Mouse (Mus musculus) forebrain, embryonic 12.5 days (tissue): ENCODE data around the gene Cntfr. TPM values are rescaled to one million over a fixed set of nuclear protein-coding genes. Genes with fewer than 3 reads are reported as not detected.

Source experiments
- ATAC-seq: fragments of 200-750 bp; cut with Nextera tagmentation; 2 replicates; pipeline ENCODE4 v1.8.0; 2017; ENCODE audit warnings: moderate TSS enrichment; ENCODE audit not compliant: low FRiP score
- H3K27ac ChIP-seq: fragments of 300-500 bp; sonication (generic); 2 replicates; pipeline ENCODE4 v1.5.1; 2016; ENCODE audit warnings: mild to moderate bottlenecking
- H3K27me3 ChIP-seq: fragments of 300-500 bp; sonication (generic); 2 replicates; pipeline ENCODE4 v1.6.1; 2016; ENCODE audit warnings: mild to moderate bottlenecking
- H3K36me3 ChIP-seq: fragments of 300-500 bp; sonication (generic); replicated peaks from 2 replicates; pipeline ENCODE4 v1.6.1; 2016; ENCODE audit warnings: mild to moderate bottlenecking
- H3K4me1 ChIP-seq: fragments of 300-500 bp; sonication (generic); 2 replicates; pipeline ENCODE4 v1.6.1; 2016
- H3K4me2 ChIP-seq: fragments of 300-500 bp; sonication (generic); 2 replicates; pipeline ENCODE4 v1.6.1; 2016; ENCODE audit warnings: mild to moderate bottlenecking, moderate library complexity
- H3K4me3 ChIP-seq: fragments of 300-500 bp; sonication (generic); replicated peaks from 2 replicates; pipeline ENCODE4 v1.5.1; 2016; ENCODE audit warnings: mild to moderate bottlenecking
- H3K9ac ChIP-seq: fragments of 300-500 bp; sonication (generic); 2 replicates; pipeline ENCODE4 v1.6.1; 2016; ENCODE audit warnings: mild to moderate bottlenecking
- H3K9me3 ChIP-seq: fragments of 300-500 bp; sonication (generic); 2 replicates; pipeline ENCODE4 v1.6.1; 2016
- WGBS: fragments of 180-500 bp; shearing (Covaris S2); methylation state at CpG from one replicate; pipeline ENCODE4 v1.1.7; 2016; 5-methylcytosine and 5-hydroxymethylcytosine counted together
- polyA plus RNA-seq: library from polyadenylated mRNA; unstranded; fragments of >200 nt; fragmentation: Nextera tagmentation; extraction: Ambion mirVana; gene quantifications from 2 replicates; pipeline ENCODE4 v1.2.1, GENCODE M21; 2016

The Cntfr gene
- polyA plus RNA-seq, 1 experiment from 2014 or later: 21.9 TPM

DNA sequence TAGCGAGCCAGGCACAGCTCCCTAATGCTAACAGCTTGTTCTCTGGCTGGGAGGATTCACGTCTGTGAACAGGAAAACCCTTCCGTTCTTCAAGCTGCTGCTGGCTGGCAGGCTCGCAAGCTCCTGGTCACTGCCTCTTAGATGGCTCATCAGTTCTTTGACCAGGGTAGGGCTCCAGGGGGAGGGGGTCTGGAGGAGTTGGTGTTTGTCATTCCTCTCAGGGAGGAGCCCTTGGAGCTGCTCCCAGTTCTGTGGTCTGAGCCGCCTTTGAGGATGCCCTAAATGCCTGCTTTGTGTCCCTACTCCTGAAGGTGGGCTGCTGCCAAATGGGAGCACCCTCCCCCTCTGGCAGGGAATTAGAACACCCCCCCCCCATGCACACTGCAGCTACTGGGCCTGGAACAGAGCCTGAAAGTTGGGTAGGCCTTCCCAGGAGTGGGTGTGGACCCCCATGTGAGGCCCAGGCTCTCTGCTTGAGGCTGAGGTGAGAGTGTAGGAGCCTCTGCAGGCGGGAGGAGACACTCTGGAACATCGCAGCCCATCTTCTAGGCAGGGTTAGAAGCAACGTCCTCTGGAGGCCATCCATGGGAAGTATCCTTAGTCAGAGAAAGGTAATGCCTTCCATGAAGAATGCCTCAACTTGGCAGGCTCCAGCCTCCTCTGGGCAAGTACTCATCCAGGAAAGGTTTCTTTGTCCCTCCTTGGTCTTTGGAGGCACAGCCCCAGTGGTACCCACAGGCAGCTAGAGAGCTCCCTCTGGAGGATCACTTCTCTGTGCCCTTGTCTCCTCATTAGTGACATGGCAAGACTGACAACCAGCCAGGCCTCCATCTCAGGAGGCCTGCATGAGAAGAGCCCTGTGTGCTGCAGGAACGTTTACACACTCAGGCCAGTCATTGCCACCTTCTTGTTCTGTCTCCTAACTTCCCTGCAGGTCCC is 81.0 kb downstream of the Cntfr start:
- no peak overlapping the region for H3K4me3 ChIP-seq
- no peak overlapping the region for H3K9ac ChIP-seq
- H3K27me3 ChIP-seq: peaks cover 34% of the 10 kb centered on the region
- H3K36me3 ChIP-seq: no peaks in the 10 kb centered on the region
- H3K4me1 ChIP-seq: peaks cover 68% of the 10 kb centered on the region
- no peak overlapping the region for H3K4me2 ChIP-seq
- no peaks in the 10 kb centered on the region for H3K9me3 ChIP-seq
- 61% methylated on average over 9 of the region's 9 CpGs for WGBS
- ATAC-seq: peak; percentile 25; the same call in 1 of the 2 replicates
- no peak overlapping the region for H3K27ac ChIP-seq

DNA sequence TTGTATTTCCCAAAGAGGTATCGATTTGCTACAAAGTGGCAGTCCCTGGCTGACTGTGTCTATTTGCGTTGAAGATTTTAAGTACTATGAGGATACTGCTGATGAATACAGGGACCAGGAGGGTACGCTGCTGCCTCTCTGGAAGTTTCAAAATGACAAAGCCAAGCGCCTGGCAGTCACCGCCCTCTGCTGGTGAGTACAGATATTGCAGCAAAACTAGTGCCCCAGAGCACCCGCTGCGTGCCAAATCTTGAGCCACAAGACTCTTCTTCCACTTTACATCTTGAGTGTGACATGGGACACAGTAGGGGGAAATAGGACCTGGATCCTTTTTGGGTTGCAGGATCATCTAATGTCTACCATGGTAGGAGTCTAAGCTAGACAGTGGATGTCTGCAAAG is 82.7 kb downstream of the Cntfr start:
- H3K27ac ChIP-seq: no peak overlapping the region
- H3K4me2 ChIP-seq: no peak overlapping the region
- WGBS: 7% methylated on average over 7 of the region's 7 CpGs
- H3K9ac ChIP-seq: no peak overlapping the region
- H3K27me3 ChIP-seq: peaks cover 21% of the 10 kb centered on the region
- peaks cover 77% of the 10 kb centered on the region for H3K4me1 ChIP-seq
- H3K36me3 ChIP-seq: no peaks in the 10 kb centered on the region
- no peak for ATAC-seq
- H3K4me3 ChIP-seq: no peak overlapping the region
- no peaks in the 10 kb centered on the region for H3K9me3 ChIP-seq

DNA sequence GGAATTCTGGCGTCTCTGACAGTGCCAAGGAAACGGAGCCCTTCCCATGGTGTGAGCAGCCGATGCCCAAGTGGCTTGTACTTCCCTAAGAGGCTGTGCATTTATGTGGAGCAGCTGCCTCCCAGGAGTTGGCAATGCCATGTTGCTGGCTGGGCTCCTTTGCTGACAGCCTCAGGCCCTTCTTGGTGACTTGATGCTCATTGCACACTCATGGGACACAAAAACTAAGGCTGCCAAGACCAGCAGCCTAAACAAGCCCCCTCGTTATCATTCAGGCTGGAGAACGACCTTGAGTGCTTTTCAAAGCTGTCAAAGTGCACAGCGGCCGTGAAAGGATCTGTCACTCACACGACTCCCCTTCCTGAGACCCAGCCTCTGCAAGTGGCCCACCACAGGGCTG is 84.7 kb downstream of the Cntfr start:
- WGBS: 17% methylated on average over 8 of the region's 8 CpGs
- Histone ChIP-seq H3K9me3 (no peaks in the 10 kb centered on the region), H3K9ac (no peak overlapping the region), H3K4me1 (peaks cover 64% of the 10 kb centered on the region), H3K4me2 (no peak overlapping the region), H3K27ac (peak overlapping the region; percentile 89), H3K27me3 (peaks cover 27% of the 10 kb centered on the region), H3K4me3 (no peak overlapping the region), H3K36me3 (no peaks in the 10 kb centered on the region)
- ATAC-seq: peak; percentile 70

DNA sequence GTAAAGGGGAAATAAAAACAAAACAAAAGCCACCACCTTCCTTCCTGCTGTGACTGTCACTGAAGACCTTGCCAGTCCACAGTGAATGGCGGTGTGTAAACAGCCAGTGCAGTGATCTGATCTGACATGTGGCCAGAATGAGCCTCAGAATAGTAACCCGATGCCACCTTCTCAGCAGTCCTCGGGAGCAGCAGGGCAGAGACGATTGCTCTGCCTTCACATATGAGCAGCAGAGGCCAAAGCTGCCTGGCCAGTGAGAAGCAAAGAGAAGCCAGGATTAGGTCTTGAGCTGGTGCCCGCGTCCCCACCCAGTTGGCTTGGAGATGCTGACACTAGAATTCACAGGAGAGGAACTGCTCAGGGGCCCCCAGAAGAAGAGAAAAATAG is 86.3 kb downstream of the Cntfr start:
- 37% methylated on average over 6 of the region's 6 CpGs for WGBS
- H3K4me1 ChIP-seq: peaks cover 57% of the 10 kb centered on the region
- no peak for ATAC-seq
- H3K9me3 ChIP-seq: no peaks in the 10 kb centered on the region
- no peak overlapping the region for H3K27ac ChIP-seq
- H3K27me3 ChIP-seq: peaks cover 22% of the 10 kb centered on the region
- H3K36me3 ChIP-seq: no peaks in the 10 kb centered on the region
- no peak overlapping the region for H3K4me3 ChIP-seq
- no peak overlapping the region for H3K4me2 ChIP-seq
- H3K9ac ChIP-seq: no peak overlapping the region

DNA sequence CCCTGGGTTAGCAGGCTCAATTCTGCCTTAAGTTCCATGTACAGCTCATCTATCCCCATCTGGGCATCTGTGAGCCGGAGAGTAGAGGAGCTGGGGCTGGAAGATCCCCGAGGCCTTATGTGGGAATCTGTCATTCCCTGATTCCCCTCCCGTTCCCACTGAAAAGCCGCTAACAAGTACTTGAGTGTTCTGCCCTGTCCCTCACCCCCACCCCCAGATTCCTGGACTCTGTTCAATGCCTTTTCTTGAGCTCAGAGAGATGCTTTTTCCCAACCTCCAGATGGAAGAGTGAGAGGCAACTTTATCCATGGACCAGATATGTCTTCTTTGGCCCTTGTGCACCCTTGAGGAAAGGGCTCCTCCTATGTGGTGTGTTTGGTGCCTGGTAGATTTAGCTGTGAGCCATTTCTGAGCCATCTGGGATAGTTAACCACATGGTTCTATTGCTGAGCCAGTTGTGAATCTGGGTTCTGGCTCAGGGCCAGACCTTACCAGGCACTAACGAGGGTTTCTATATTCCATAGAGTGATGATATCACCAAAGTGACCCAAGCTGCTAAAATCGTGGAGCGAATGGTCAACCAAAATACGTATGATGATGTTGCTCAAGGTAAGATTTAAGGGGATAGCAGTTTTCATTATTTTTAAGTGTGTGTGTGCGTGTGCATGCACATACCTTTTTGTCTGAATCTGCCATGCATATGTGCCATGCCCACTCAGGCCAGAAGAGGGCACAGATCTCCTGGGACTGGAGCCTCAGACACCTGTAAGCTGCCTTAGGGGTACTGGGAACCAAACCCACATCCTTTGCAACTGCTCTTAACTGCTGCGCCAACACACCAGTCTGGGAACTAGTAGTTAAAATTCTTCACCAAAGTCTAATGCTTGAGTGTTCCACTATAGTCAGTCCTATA is 87.0 kb downstream of the Cntfr start:
- Histone ChIP-seq H3K9ac (no peak overlapping the region), H3K27ac (no peak overlapping the region), H3K9me3 (no peaks in the 10 kb centered on the region), H3K4me2 (no peak overlapping the region), H3K27me3 (0 out of 2 replicates have a peak, but pooled peaks cover 15% of the 10 kb centered on the region), H3K4me3 (no peak overlapping the region), H3K4me1 (peaks cover 55% of the 10 kb centered on the region), H3K36me3 (no peaks in the 10 kb centered on the region)
- ATAC-seq: no peak
- WGBS: 74% methylated on average over 10 of the region's 10 CpGs

Other genes starting within 250 kb of the Cntfr start
- gene Kif24, start 232.2 kb downstream of the Cntfr start, polyA plus RNA-seq: 14.3 and 17.9 TPM in 2 replicates
- gene Nudt2, start 231.9 kb downstream of the Cntfr start, polyA plus RNA-seq: 64.0 and 68.2 TPM in 2 replicates
- gene AI464131, start 194.0 kb downstream of the Cntfr start, polyA plus RNA-seq: 6.3 and 7.8 TPM in 2 replicates
- 7.2 and 10.5 TPM in 2 replicates for gene 1110017D15Rik, start 179.8 kb downstream of the Cntfr start, polyA plus RNA-seq
- gene Fam219a, start 127.6 kb downstream of the Cntfr start, polyA plus RNA-seq: 9.3 and 10.1 TPM in 2 replicates
- 1.5 TPM in 2 replicates for gene Dnaic1, start 127.3 kb downstream of the Cntfr start, polyA plus RNA-seq
- gene Enho, start 56.8 kb downstream of the Cntfr start, polyA plus RNA-seq: 43.2 and 44.7 TPM in 2 replicates
- 56.6 and 62.1 TPM in 2 replicates for gene Il11ra1, start 2.9 kb upstream of the Cntfr start, polyA plus RNA-seq
- 77.0 and 79.1 TPM in 2 replicates for gene Rpp25l, start 16.4 kb upstream of the Cntfr start, polyA plus RNA-seq
- gene Dctn3, start 26.1 kb upstream of the Cntfr start, polyA plus RNA-seq: 159 and 179 TPM in 2 replicates
- 0.42 and 0.46 TPM in 2 replicates for gene Arid3c, start 34.1 kb upstream of the Cntfr start, polyA plus RNA-seq
- 16.6 and 19.8 TPM in 2 replicates for gene Galt, start 58.1 kb upstream of the Cntfr start, polyA plus RNA-seq
- 57.3 and 57.8 TPM in 2 replicates for gene Sigmar1, start 59.1 kb upstream of the Cntfr start, polyA plus RNA-seq
- 119 and 122 TPM in 2 replicates for gene Ccl27a, start 77.2 kb upstream of the Cntfr start, polyA plus RNA-seq
- 2.0 TPM in 1 of 2 replicates, not detected in the other for gene Gm21541, start 206.5 kb upstream of the Cntfr start, polyA plus RNA-seq
- 4.4 and 5.4 TPM in 2 replicates for gene Gm20878, start 244.5 kb upstream of the Cntfr start, polyA plus RNA-seq